Mouse (Mus musculus): ENCODE data around the gene Syt6.
"Not testable (repeated sequence)": the region's sequence is repeated elsewhere in the genome, so short reads cannot be mapped to it uniquely, and the experiment has no call there.

Gene Syt6

DNA sequence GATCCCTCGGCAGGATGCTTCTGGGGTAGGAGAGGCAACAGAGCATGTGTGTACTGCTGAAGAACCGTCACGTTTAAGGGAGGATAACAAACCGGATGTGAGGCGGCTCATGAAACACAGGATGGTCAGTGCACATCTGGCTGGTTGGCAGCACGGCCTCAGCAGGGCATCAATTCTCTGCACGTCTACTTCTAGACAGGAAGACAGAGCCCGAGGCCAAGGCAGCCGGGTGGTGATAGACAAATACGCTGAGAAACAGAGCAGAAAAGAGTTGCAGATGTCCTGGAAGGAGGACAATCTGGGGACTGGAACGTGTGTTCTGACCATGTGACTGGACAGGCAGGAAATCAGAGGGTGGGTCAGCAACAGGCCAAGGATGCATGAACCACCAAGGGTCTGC, 45.1 kb downstream of the Syt6 start:
- DNase-seq (ENCODE audit: low read depth, low spot score) = no peak
- Histone ChIP-seq H3K36me3 (ENCODE audit: control insufficient read depth, insufficient read depth, low read length, poor library complexity, severe bottlenecking) (no peaks in the 10 kb centered on the region), H3K27me3 (ENCODE audit: control insufficient read depth, insufficient read depth, low read length, poor library complexity, severe bottlenecking) (no peaks in the 10 kb centered on the region)

DNA sequence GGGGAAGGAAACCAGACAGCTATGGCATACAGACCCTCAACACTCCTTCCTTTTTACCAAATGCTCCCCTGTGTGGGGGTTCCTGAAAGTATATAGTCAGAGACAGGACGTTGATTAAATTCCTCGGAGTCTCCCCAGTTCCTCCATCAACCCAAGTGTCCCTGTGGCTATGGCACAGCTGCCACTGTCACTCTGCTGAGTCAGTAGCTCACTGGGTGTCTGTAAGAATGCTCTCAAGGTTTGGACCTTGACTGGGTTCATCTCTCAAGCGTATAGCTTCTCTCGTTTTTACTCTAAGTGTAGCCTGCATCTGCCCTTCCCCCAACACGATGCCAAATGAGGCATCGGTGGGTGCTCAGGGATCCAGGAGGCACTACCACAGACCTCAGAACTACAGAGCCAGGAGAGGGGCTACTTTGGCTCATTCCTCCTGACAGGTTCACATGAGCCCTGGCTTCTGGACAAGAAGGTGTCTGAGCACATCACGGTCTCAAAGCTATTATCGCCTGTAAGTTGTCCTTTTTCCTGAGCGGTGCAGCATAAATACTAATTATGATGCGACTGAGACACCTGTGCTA, 49.0 kb downstream of the Syt6 start:
- Histone ChIP-seq H3K36me3 (ENCODE audit: control insufficient read depth, insufficient read depth, low read length, poor library complexity, severe bottlenecking) (no peaks in the 10 kb centered on the region), H3K27me3 (ENCODE audit: control insufficient read depth, insufficient read depth, low read length, poor library complexity, severe bottlenecking) (no peaks in the 10 kb centered on the region)
- no peak for DNase-seq (ENCODE audit: low read depth, low spot score)

DNA sequence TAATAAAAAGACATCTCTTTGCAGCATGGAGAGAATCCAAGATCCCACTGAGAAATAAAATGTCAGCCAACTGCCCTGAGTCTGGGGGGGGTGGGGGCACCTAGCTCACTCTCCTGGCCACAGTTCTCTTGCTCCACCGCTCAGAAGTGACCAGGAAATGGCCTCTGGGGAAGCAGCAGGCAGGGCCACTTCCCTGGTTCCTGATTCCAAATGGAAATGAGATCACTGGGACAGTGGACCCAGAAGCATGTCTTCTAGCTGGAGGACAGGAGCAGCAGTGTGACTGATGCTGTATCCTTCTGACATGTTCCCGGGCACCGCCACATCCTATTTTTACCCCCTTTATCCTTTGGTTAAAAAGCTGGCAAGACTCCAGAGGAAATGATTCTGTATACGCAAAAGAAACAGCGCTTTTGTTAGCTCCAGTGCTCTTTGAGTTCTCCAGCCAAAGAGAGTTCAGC, 49.6 kb downstream of the Syt6 start:
- Histone ChIP-seq H3K36me3 (ENCODE audit: control insufficient read depth, insufficient read depth, low read length, poor library complexity, severe bottlenecking) (no peaks in the 10 kb centered on the region), H3K27me3 (ENCODE audit: control insufficient read depth, insufficient read depth, low read length, poor library complexity, severe bottlenecking) (no peaks in the 10 kb centered on the region)

DNA sequence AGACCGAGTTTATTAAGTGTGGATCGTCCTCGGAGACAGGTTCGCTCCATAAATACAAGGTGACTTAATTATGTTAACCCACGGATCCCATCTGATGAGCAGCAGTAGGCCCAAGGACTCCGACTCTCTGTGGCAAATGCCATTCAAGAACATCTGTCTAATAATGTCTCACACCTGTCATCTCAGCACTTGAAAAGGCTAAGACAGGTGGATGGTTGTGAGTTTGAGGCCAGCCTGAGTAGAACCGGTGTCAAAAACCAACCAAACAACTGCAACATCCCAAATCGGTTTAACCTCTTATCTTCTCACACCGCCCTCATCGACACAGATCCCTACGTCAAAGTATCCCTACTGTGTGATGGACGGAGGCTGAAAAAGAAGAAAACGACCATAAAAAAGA, 50.1 kb downstream of the Syt6 start:
- no peaks in the 10 kb centered on the region for H3K36me3 ChIP-seq (ENCODE audit: control insufficient read depth, insufficient read depth, low read length, poor library complexity, severe bottlenecking)
- H3K27me3 ChIP-seq (ENCODE audit: control insufficient read depth, insufficient read depth, low read length, poor library complexity, severe bottlenecking) = no peaks in the 10 kb centered on the region

More for the DNA sequence above, 49.6 kb downstream of the Syt6 start:
- no peak for DNase-seq (ENCODE audit: low read depth, low spot score)

DNA sequence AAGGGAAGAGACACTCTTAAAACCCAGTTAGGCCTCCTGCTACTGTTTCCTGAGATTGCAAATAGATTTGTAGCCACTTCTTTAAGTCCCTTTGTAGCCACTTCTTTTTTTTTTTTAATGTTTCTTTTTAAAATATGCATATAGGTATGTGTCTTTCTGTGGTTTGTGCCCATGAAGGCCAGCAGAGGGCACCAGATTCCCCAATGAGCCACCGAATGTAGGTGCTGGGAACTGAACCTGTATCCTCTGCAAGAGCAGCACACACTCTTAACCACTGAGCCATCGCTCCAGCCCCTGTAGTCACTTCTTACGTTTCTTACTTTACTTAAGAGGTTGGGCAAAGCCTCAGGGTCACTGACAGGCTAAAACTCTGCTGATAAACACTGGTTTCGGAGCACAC, 51.5 kb downstream of the Syt6 start:
- H3K27me3 ChIP-seq (ENCODE audit: control insufficient read depth, insufficient read depth, low read length, poor library complexity, severe bottlenecking) = no peaks in the 10 kb centered on the region
- DNase-seq (ENCODE audit: low read depth, low spot score) = no peak
- H3K36me3 ChIP-seq (ENCODE audit: control insufficient read depth, insufficient read depth, low read length, poor library complexity, severe bottlenecking) = no peaks in the 10 kb centered on the region

More for the DNA sequence above, 50.1 kb downstream of the Syt6 start:
- DNase-seq (ENCODE audit: low read depth, low spot score) = no peak

DNA sequence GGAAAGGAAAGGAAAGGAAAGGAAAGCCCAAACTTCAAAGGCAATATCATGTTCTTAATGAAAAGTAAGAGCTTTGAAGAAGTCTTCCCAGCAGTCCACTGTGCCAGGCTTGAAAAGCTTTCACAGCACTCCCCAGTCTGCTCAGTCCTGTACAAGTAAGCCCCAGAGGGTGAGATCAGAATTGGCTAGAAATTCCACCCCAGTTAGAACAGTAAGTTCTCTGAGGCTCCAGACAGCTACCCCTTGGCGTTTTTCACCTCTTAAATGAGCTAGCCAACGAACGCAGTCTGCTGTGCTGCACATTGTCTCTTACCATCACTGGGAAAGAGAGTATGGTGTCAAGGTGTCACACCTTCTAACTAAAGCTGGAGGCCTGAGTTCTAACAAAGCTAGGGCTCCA, 52.6 kb downstream of the Syt6 start:
- Histone ChIP-seq H3K36me3 (ENCODE audit: control insufficient read depth, insufficient read depth, low read length, poor library complexity, severe bottlenecking) (no peaks in the 10 kb centered on the region), H3K27me3 (ENCODE audit: control insufficient read depth, insufficient read depth, low read length, poor library complexity, severe bottlenecking) (no peaks in the 10 kb centered on the region)
- DNase-seq (ENCODE audit: low read depth, low spot score) = no peak

DNA sequence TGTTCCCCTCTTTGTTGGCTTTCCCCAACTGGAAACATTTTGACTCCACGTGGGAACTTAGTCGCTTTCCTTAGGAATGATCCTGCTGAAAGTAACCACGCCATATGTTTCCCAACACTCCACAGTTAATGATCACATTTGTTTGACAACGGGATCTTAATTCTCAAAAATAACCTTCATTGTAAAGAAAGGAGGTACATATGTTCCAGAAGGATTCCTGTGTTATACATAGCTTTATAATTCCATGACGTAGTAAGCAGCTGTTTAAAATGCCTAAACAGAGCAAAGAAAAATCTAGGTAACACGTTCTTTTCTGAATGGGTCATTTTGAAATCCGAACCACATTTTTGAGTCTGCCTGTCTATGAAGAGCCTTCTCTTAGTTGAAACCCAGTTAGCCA, 58.1 kb downstream of the Syt6 start:
- Histone ChIP-seq H3K36me3 (ENCODE audit: control insufficient read depth, insufficient read depth, low read length, poor library complexity, severe bottlenecking) (no peaks in the 10 kb centered on the region), H3K27me3 (ENCODE audit: control insufficient read depth, insufficient read depth, low read length, poor library complexity, severe bottlenecking) (no peaks in the 10 kb centered on the region)
- no peak for DNase-seq (ENCODE audit: low read depth, low spot score)

DNA sequence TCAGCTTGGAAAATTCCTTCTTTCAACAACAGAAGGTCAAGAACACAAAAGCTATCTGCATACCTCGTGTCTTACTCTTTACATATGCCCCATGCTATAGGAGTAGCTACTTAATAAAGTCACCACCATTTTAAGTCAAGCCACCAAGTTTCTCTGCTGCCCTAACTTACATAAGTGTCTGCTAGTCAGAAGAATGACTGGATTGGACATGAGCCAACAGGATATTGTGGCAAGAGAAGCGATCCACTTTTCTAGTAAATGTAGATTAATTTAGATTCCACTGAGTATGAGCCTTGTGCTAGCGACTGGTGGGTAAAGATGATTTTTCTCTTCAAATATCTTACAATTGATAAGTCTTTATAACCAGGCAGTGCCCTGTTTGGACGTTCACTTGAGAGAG, 58.8 kb downstream of the Syt6 start:
- DNase-seq (ENCODE audit: low read depth, low spot score) = no peak
- Histone ChIP-seq H3K36me3 (ENCODE audit: control insufficient read depth, insufficient read depth, low read length, poor library complexity, severe bottlenecking) (no peaks in the 10 kb centered on the region), H3K27me3 (ENCODE audit: control insufficient read depth, insufficient read depth, low read length, poor library complexity, severe bottlenecking) (no peaks in the 10 kb centered on the region)

DNA sequence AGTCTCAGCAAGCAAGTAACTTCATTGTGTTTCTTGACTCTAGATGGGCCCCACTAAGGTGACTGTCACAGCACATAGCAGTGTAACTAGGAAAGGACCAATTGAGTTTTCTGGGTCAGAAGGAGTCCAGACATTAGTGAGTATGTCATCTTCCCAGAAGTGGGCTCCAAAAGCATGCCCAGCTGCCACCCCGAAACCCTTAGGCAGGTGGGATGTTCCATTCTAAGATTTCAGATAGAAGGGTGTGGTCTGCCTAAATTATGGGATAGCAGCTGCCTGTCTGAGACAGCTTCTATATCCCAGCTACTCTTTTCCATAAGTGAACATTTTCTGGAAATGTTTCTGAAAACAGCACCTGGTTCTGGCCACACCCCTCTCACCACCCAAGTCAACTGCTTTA, 59.2 kb downstream of the Syt6 start:
- H3K36me3 ChIP-seq (ENCODE audit: control insufficient read depth, insufficient read depth, low read length, poor library complexity, severe bottlenecking) = no peaks in the 10 kb centered on the region
- H3K27me3 ChIP-seq (ENCODE audit: control insufficient read depth, insufficient read depth, low read length, poor library complexity, severe bottlenecking) = no peaks in the 10 kb centered on the region
- DNase-seq (ENCODE audit: low read depth, low spot score) = no peak

DNA sequence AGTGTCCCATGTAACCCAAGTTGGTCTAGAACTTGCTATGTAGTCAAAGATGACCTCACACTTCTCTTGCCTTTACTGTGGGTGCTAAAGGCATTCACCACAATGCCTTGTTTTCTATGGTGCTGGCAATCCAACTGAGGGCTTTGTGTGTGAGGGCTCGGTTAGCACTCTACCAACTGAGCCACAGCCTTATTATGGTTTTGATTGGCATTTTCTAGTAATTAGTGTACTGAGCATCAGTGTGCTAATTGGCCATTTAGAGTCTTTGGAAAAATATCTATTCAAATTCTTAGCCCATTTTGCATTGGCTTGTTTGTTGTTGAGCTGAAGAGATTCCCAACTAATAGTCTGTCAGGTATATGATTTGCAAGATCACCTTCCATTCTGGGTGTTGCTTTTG, 62.6 kb downstream of the Syt6 start:
- H3K27me3 ChIP-seq (ENCODE audit: control insufficient read depth, insufficient read depth, low read length, poor library complexity, severe bottlenecking) = no peaks in the 10 kb centered on the region
- H3K36me3 ChIP-seq (ENCODE audit: control insufficient read depth, insufficient read depth, low read length, poor library complexity, severe bottlenecking) = no peaks in the 10 kb centered on the region
- DNase-seq (ENCODE audit: low read depth, low spot score) = no peak

DNA sequence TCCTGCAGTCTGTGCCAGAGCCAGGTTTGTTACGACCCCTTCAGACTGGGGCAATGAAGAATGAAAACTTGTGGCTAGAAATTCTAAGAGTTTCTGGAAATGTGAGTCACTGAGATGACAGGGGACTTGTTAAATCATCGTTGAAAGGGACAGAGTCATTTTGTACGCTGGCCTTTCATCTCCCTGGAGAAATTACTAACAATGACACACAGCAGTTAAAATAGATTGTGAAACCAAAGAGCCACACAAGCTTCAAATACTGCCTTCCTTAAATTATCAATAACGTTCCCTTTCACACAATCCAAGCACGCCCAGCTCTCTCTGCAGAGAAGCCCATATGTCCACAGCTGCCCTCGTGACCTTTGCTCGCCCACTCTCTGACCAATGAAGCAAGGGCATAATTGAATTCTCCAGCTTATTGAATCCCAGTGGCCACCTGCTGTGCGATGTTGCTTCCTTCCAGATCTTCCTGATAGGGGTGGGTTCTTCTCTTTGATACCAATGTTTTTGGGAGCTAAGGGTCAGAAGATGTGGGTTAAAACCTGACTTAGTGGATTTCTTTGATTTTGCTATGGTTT, 65.3 kb downstream of the Syt6 start:
- Histone ChIP-seq H3K27me3 (ENCODE audit: control insufficient read depth, insufficient read depth, low read length, poor library complexity, severe bottlenecking) (no peaks in the 10 kb centered on the region), H3K36me3 (ENCODE audit: control insufficient read depth, insufficient read depth, low read length, poor library complexity, severe bottlenecking) (no peaks in the 10 kb centered on the region)
- DNase-seq (ENCODE audit: low read depth, low spot score) = no peak

DNA sequence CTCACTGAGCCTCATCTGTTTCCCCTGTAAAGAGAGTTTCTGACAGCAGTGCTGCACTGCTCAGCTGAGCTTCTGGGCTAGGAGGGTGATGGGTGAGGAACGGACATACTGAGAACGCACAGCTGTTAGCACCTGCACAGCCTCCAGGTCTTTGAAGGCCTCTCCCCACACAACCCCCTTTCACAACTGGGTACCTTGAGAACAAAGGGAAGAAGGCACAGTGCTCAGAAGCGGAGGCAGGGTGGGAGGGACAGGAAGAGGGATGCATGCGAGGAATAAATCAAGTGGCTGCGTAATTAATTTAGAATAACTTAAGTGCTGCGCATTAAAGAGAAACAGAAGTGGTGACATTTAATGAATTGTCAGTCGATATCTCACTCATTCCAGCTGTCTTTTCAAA, 66.3 kb downstream of the Syt6 start:
- no peaks in the 10 kb centered on the region for H3K27me3 ChIP-seq (ENCODE audit: control insufficient read depth, insufficient read depth, low read length, poor library complexity, severe bottlenecking)
- DNase-seq (ENCODE audit: low read depth, low spot score) = no peak
- H3K36me3 ChIP-seq (ENCODE audit: control insufficient read depth, insufficient read depth, low read length, poor library complexity, severe bottlenecking) = no peaks in the 10 kb centered on the region

DNA sequence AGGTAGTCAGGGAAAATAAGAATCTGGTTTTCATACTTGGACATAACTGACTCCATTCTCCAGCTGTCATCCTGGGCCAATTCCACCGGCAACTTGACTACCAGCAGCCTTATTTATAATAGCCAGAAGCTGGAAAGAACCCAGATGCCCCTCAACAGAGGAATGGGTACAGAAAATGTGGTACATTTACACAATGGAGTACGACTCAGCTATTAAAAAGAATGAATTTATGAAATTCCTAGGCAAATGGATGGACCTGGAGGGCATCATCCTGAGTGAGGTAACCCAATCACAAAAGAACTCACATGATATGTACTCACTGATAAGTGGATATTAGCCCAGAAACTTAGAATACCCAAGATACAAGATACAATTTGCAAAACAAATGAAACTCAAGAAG, 70.9 kb downstream of the Syt6 start, which contains the start of gene Atg4a-ps:
Atg4a-ps (minus strand) TSS at position 101 of the 400 bp plus-strand sequence.
- not testable (repeated sequence) for DNase-seq (ENCODE audit: low read depth, low spot score); H3K27me3 ChIP-seq (ENCODE audit: control insufficient read depth, insufficient read depth, low read length, poor library complexity, severe bottlenecking); H3K36me3 ChIP-seq (ENCODE audit: control insufficient read depth, insufficient read depth, low read length, poor library complexity, severe bottlenecking)

DNA sequence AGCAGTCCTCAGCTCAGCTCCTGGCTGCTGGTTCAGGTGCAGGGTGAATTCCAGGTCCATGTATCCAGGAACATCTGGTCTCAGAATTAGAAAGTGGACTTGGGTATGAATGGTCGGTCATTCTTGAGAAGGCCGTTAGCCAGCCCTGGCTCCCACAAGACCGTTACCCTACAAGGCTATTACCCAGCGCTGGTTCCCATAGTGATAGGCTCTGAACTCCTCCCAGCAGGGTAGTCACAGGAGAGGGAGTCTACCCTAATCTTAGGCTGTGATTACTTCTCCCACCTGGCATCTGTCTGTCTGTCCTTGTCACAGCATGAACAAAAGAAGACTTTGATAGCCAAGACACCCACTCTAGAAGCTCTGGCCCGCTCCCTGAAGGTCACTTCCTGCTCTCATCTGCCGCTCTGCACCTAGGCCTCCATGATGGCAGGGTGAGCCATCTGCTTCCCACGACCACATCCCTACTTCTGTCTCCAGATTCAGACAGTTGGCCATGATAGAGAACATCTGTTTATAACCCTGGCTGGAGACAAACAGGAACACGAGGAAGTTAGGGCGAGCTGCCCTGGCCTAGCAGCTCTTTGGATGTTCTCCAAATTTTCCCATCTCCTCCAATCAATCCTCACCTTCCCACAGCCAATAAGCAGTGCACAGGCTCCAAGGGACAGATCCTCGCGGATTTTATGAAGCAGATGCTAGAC, 72.3 kb downstream of the Syt6 start:
- H3K27me3 ChIP-seq (ENCODE audit: control insufficient read depth, insufficient read depth, low read length, poor library complexity, severe bottlenecking) = no peaks in the 10 kb centered on the region
- no peaks in the 10 kb centered on the region for H3K36me3 ChIP-seq (ENCODE audit: control insufficient read depth, insufficient read depth, low read length, poor library complexity, severe bottlenecking)
- DNase-seq (ENCODE audit: low read depth, low spot score) = no peak

DNA sequence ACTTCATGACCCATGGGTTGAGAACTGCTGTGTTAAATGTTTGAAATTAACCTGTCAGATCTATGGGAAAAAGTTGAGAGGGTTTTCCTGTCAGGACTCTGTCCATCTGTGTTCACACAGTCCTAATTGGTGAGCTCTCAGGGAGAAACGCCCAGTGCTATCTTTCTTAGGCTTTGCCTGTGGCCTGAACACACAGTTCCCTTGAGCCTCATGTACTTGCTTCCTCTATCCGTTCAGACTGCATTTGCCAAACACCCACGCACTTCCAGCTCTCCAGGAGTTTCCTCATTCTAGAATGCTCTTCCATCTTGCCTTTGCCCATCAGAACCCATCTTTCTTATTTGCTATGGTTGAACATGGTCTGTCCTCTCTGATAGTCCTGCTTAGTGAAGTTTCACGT, 73.5 kb downstream of the Syt6 start:
- H3K27me3 ChIP-seq (ENCODE audit: control insufficient read depth, insufficient read depth, low read length, poor library complexity, severe bottlenecking) = no peaks in the 10 kb centered on the region
- no peaks in the 10 kb centered on the region for H3K36me3 ChIP-seq (ENCODE audit: control insufficient read depth, insufficient read depth, low read length, poor library complexity, severe bottlenecking)
- DNase-seq (ENCODE audit: low read depth, low spot score) = no peak

All from splenic B cell, adult 2 months (primary cell).